Mouse (Mus musculus): ENCODE data around the gene Ano10.
A peak's percentile ranks its signal among the peaks of the same experiment; 100 is the strongest.

The Ano10 gene

GRCm38 (mm10) chr9:122152063-122152462 is 142.2 kb downstream of the Ano10 start:
- DNase-seq: peak; percentile 38

GRCm38 (mm10) chr9:122149997-122150826 is 144.0 kb downstream of the Ano10 start:
- DNase-seq: peak; percentile 62

- DNase-seq: no peak
Measured at GRCm38 (mm10) chr9:122148356-122148755, 145.9 kb downstream of the Ano10 start.

GRCm38 (mm10) chr9:122146124-122146870 is 147.9 kb downstream of the Ano10 start:
- peak; percentile 56 for DNase-seq

- no peak for DNase-seq
Measured at GRCm38 (mm10) chr9:122145677-122146076, 148.5 kb downstream of the Ano10 start.

- DNase-seq: no peak
Measured at GRCm38 (mm10) chr9:122144776-122145175, 149.4 kb downstream of the Ano10 start.

GRCm38 (mm10) chr9:122143219-122143618 is 151.0 kb downstream of the Ano10 start:
- no peak for DNase-seq

- DNase-seq: peak; percentile 23
Measured at GRCm38 (mm10) chr9:122139236-122139635, 155.0 kb downstream of the Ano10 start.

- peak; percentile 41 for DNase-seq
Measured at GRCm38 (mm10) chr9:122138371-122139029, 155.7 kb downstream of the Ano10 start.

- DNase-seq: no peak
Measured at GRCm38 (mm10) chr9:122137960-122138359, 156.3 kb downstream of the Ano10 start.

GRCm38 (mm10) chr9:122135885-122136170 is 158.4 kb downstream of the Ano10 start:
- DNase-seq: peak; percentile 35

- DNase-seq: no peak
Measured at GRCm38 (mm10) chr9:122135095-122135884, 158.9 kb downstream of the Ano10 start.

- DNase-seq: no peak
Measured at GRCm38 (mm10) chr9:122132145-122132544, 162.1 kb downstream of the Ano10 start.

GRCm38 (mm10) chr9:122130666-122131065 is 163.6 kb downstream of the Ano10 start:
- DNase-seq: no peak

- DNase-seq: peak; percentile 65
Measured at GRCm38 (mm10) chr9:122128686-122129085, 165.5 kb downstream of the Ano10 start.

GRCm38 (mm10) chr9:122127271-122127785 is 166.9 kb downstream of the Ano10 start:
- no peak for DNase-seq

GRCm38 (mm10) chr9:122126790-122127189 is 167.4 kb downstream of the Ano10 start:
- no peak for DNase-seq

Measured in lung, postnatal 36 days (tissue).